Comparison of ENCODE assay signal across 8 mouse cellular contexts in genomic region chr7:25221102-25221883, GRCm38 (mm10). TPM values are rescaled to one million over a fixed set of nuclear protein-coding genes. Genes with fewer than 3 reads are reported as not detected.
DNase-seq lines count a peak whose midpoint lies in the region; ATAC-seq lines count a peak whose summit lies in the region.

Gene Zfp526 (plus strand): TSS chr7:25221425.

- H3K36me3 ChIP-seq in heart, embryonic 13.5 days, result peaks cover 32% of the 10 kb centered on the region
- H3K36me3 ChIP-seq in liver, embryonic 12.5 days, result peaks cover 63% of the 10 kb centered on the region
- peaks cover 21% of the 10 kb centered on the region for H3K36me3 ChIP-seq in stomach, embryonic 15.5 days

- under 1% methylated on average over 45 of the region's 45 CpGs for WGBS in heart, embryonic 13.5 days
- WGBS in liver, embryonic 12.5 days (ENCODE audit: insufficient replicate concordance), result under 1% methylated on average over 45 of the region's 45 CpGs
- under 1% methylated on average over 42 of the region's 45 CpGs for WGBS in stomach, embryonic 15.5 days

- H3K9me3 ChIP-seq in heart, embryonic 13.5 days, result no peaks in the 10 kb centered on the region
- no peaks in the 10 kb centered on the region for H3K9me3 ChIP-seq in liver, embryonic 12.5 days (replicated peaks)
- H3K9me3 ChIP-seq in stomach, embryonic 15.5 days, result no peaks in the 10 kb centered on the region

- ATAC-seq in erythroid progenitor cell, adult 5-6 weeks (replicated peaks; ENCODE audit: low FRiP score, poor library complexity, severe bottlenecking), result peak; percentile 75
- peak; percentile 87 for ATAC-seq in heart, embryonic 13.5 days (ENCODE audit: extremely low read depth, insufficient number of reproducible peaks, low FRiP score, low TSS enrichment)
- ATAC-seq in liver, embryonic 12.5 days, result peak; percentile 85
- peak; percentile 93 for ATAC-seq in stomach, embryonic 15.5 days (ENCODE audit: insufficient read depth, low FRiP score, low read depth)

- H3K4me2 ChIP-seq in heart, embryonic 13.5 days, result peak within 1 kb of the TSS; percentile 81
- H3K4me2 ChIP-seq in liver, embryonic 12.5 days, result peak within 1 kb of the TSS; percentile 91
- H3K4me2 ChIP-seq in stomach, embryonic 15.5 days, result peak within 1 kb of the TSS; percentile 87

- H3K27ac ChIP-seq in heart, embryonic 13.5 days (replicated peaks), result peak within 1 kb of the TSS; percentile 88
- H3K27ac ChIP-seq in liver, embryonic 12.5 days, result peak within 1 kb of the TSS; percentile 99
- H3K27ac ChIP-seq in stomach, embryonic 15.5 days, result peak within 1 kb of the TSS; percentile 95

- H3K4me1 ChIP-seq in heart, embryonic 13.5 days, result peaks cover 27% of the 10 kb centered on the region
- H3K4me1 ChIP-seq in liver, embryonic 12.5 days, result peaks cover 55% of the 10 kb centered on the region
- H3K4me1 ChIP-seq in stomach, embryonic 15.5 days, result peaks cover 42% of the 10 kb centered on the region

- peak; percentile 98 for DNase-seq in CD4-positive helper T cell, adult 2 months (ENCODE audit: low read depth, low spot score)
- peak; percentile 98 for DNase-seq in brain, embryonic 18.5 days (ENCODE audit: low read depth, low spot score)
- peak; percentile 98 for DNase-seq in kidney, postnatal 10 days
- DNase-seq in natural killer cell, adult 2 months (ENCODE audit: low spot score in 2 of 2), result peak; percentile 90 to 93

- H3K9ac ChIP-seq in heart, embryonic 13.5 days, result peak within 1 kb of the TSS; percentile 85
- peak within 1 kb of the TSS; percentile 96 for H3K9ac ChIP-seq in liver, embryonic 12.5 days
- H3K9ac ChIP-seq in stomach, embryonic 15.5 days, result peak within 1 kb of the TSS; percentile 71

- peak within 1 kb of the TSS; percentile 83 for H3K4me3 ChIP-seq in heart, embryonic 13.5 days
- peak within 1 kb of the TSS; percentile 90 for H3K4me3 ChIP-seq in liver, embryonic 12.5 days
- H3K4me3 ChIP-seq in stomach, embryonic 15.5 days (replicated peaks), result peak within 1 kb of the TSS; percentile 86

- H3K27me3 ChIP-seq in heart, embryonic 13.5 days (replicated peaks), result no peaks in the 10 kb centered on the region
- no peaks in the 10 kb centered on the region for H3K27me3 ChIP-seq in liver, embryonic 12.5 days (replicated peaks)
- H3K27me3 ChIP-seq in stomach, embryonic 15.5 days (replicated peaks), result no peaks in the 10 kb centered on the region

RNA-seq across cellular contexts. Expression of gene Zfp526, which starts in this region (rescaled TPM):
- 18.0 and 32.8 TPM in 2 replicates for total RNA-seq in erythroid progenitor cell, adult 5-6 weeks (2015; ENCODE audit: low replicate concordance)
- 27.6 and 29.6 TPM in 2 replicates for total RNA-seq in erythroid progenitor cell, adult 5-6 weeks (2017; ENCODE audit: low replicate concordance)
- 2.1 TPM in 2 replicates for polyA plus RNA-seq in heart, embryonic 13.5 days (2015; fragmentation: Nextera tagmentation; extraction: Ambion mirVana)
- 2.3 and 2.8 TPM in 2 replicates for polyA plus RNA-seq in liver, embryonic 12.5 days (2016; fragmentation: Nextera tagmentation; extraction: Ambion mirVana)
- polyA plus RNA-seq in stomach, embryonic 15.5 days (2015; fragmentation: Nextera tagmentation; extraction: Ambion mirVana), result 2.8 and 3.1 TPM in 2 replicates

Comparison
In these comparisons a context has a peak if more than half of its experiments do, and no peak if none do; other contexts are left out.
1. Peak in every context shown above with its lines: DNase-seq, ATAC-seq, H3K4me3 ChIP-seq and H3K27ac ChIP-seq.